Mouse (Mus musculus) CH12.LX (cell line): ENCODE data around the gene Riox1. TPM values are rescaled to one million over a fixed set of nuclear protein-coding genes. Genes with fewer than 3 reads are reported as not detected.
A peak's percentile ranks its signal among the peaks of the same experiment; 100 is the strongest.

Experiments
- DNase-seq: peaks from one replicate; pipeline ENCODE4 v3.0.0-alpha.2; 2013; ENCODE audit errors: extremely low read depth
- H3K27ac ChIP-seq: 2 replicates; pipeline ENCODE4 v1.5.1; 2012; ENCODE audit warnings: low read depth, mild to moderate bottlenecking, control low read depth, moderate library complexity; ENCODE audit not compliant: insufficient read depth
- H3K27me3 ChIP-seq: replicated peaks from 2 replicates; pipeline ENCODE3; 2012; ENCODE audit warnings: inconsistent platforms
- H3K36me3 ChIP-seq, 2 experiments: replicated peaks in 1 of 2; 2 replicates each; pipeline versions ENCODE3 to v1.6.1; 2012; ENCODE audit warnings: inconsistent platforms in 1 of 2, low read length in 1 of 2, mild to moderate bottlenecking in 1 of 2, mixed read lengths in 1 of 2, moderate library complexity in 1 of 2; ENCODE audit not compliant: control insufficient read depth in 1 of 2, insufficient read depth in 1 of 2
- H3K4me1 ChIP-seq, 2 experiments: 2 replicates each; pipeline ENCODE4 v1.6.1; 2012; ENCODE audit warnings: inconsistent platforms in 1 of 2, moderate library complexity in 1 of 2; ENCODE audit not compliant: insufficient read depth in 2 of 2, control insufficient read depth in 1 of 2
- H3K4me2 ChIP-seq: 2 replicates; pipeline ENCODE4 v1.6.1; 2012; ENCODE audit warnings: low read depth, mild to moderate bottlenecking, control low read depth; ENCODE audit not compliant: poor library complexity, insufficient read depth, severe bottlenecking
- H3K4me3 ChIP-seq, 3 experiments: fragments of 150-350 bp in 1 of 3; sonication (generic) in 1 of 3; replicated peaks in 1 of 3; 2 replicates each; pipeline versions ENCODE3 to v1.5.1; 2011 to 2012; ENCODE audit warnings: low read depth in 2 of 3, low read length in 2 of 3, mild to moderate bottlenecking in 2 of 3, moderate library complexity in 2 of 3, control low read depth in 1 of 3, improper control_type of control experiment in 1 of 3, inconsistent platforms in 1 of 3, mixed read lengths in 1 of 3; ENCODE audit not compliant: poor library complexity in 1 of 3
- H3K79me2 ChIP-seq: replicated peaks from 2 replicates; pipeline ENCODE4 v1.6.1; 2012; ENCODE audit warnings: mild to moderate bottlenecking, moderate library complexity; ENCODE audit not compliant: control insufficient read depth, poor library complexity, insufficient read depth, severe bottlenecking; ENCODE audit errors: extremely low read depth
- H3K9ac ChIP-seq: 2 replicates; pipeline ENCODE4 v1.6.1; 2012; ENCODE audit warnings: low read depth, mild to moderate bottlenecking, control low read depth, moderate library complexity; ENCODE audit not compliant: insufficient read depth
- H3K9me3 ChIP-seq: replicated peaks from 2 replicates; pipeline ENCODE3; 2012; ENCODE audit warnings: low read length, inconsistent platforms, mixed read lengths
- CHD2 ChIP-seq: IDR thresholded peaks from 2 replicates; pipeline ENCODE4 v1.6.1; 2011; ENCODE audit warnings: low read length, improper control_type of control experiment
- CTCF ChIP-seq, 2 experiments: IDR thresholded peaks in 1 of 2; conservative IDR thresholded peaks in 1 of 2; 2 replicates each; pipeline ENCODE4 v1.5.1; 2011 to 2012; ENCODE audit warnings: low read depth in 2 of 2, low read length in 2 of 2, improper control_type of control experiment in 1 of 2, inconsistent platforms in 1 of 2, mild to moderate bottlenecking in 1 of 2, moderate library complexity in 1 of 2
- ETS1 ChIP-seq: conservative IDR thresholded peaks from 2 replicates; pipeline ENCODE4 v1.6.1; 2012; ENCODE audit warnings: low read depth, mild to moderate bottlenecking, inconsistent platforms, low read length, improper control_type of control experiment, moderate library complexity
- GABPA ChIP-seq: IDR thresholded peaks from 2 replicates; pipeline ENCODE4 v1.6.1; 2012; ENCODE audit warnings: low read depth, low read length, improper control_type of control experiment, inconsistent platforms; ENCODE audit not compliant: insufficient replicate concordance
- IRF4 ChIP-seq: IDR thresholded peaks from 2 replicates; pipeline ENCODE4 v1.6.1; 2014; ENCODE audit warnings: low read depth, mild to moderate bottlenecking, inconsistent platforms, low read length, improper control_type of control experiment
- JUN ChIP-seq: IDR thresholded peaks from 2 replicates; pipeline ENCODE4 v1.6.1; 2011; ENCODE audit warnings: low read depth, mild to moderate bottlenecking, low read length, improper control_type of control experiment, moderate library complexity; ENCODE audit not compliant: insufficient read depth
- KAT2A ChIP-seq: IDR thresholded peaks from 2 replicates; pipeline ENCODE4 v1.6.1; 2012; ENCODE audit warnings: low read length, improper control_type of control experiment, inconsistent platforms; ENCODE audit not compliant: insufficient replicate concordance
- MXI1 ChIP-seq: IDR thresholded peaks from 2 replicates; pipeline ENCODE4 v1.6.1; 2011; ENCODE audit warnings: mild to moderate bottlenecking, low read depth, low read length, improper control_type of control experiment
- MYC ChIP-seq: IDR thresholded peaks from 2 replicates; pipeline ENCODE4 v1.6.1; 2011; ENCODE audit warnings: low read depth, mild to moderate bottlenecking, improper control_type of control experiment, low read length
- NRF1 ChIP-seq: IDR thresholded peaks from 2 replicates; pipeline ENCODE4 v1.6.1; 2014; ENCODE audit warnings: low read depth, mild to moderate bottlenecking, inconsistent platforms, low read length, improper control_type of control experiment, moderate library complexity
- POLR2A ChIP-seq: IDR thresholded peaks from 2 replicates; pipeline ENCODE4 v1.6.1; 2011; ENCODE audit warnings: low read depth, mild to moderate bottlenecking, improper control_type of control experiment, low read length
- POLR2AphosphoS2 ChIP-seq: IDR thresholded peaks from 2 replicates; pipeline ENCODE4 v1.6.1; 2011; ENCODE audit warnings: low read depth, low read length, improper control_type of control experiment
- SIN3A ChIP-seq: IDR thresholded peaks from 2 replicates; pipeline ENCODE4 v1.6.1; 2012; ENCODE audit warnings: low read length, improper control_type of control experiment, inconsistent platforms
- SMC3 ChIP-seq: IDR thresholded peaks from 2 replicates; pipeline ENCODE4 v1.6.1; 2011; ENCODE audit warnings: low read depth, low read length, improper control_type of control experiment
- TBP ChIP-seq: conservative IDR thresholded peaks from 2 replicates; pipeline ENCODE4 v1.6.1; 2011; ENCODE audit warnings: low read depth, low read length, improper control_type of control experiment
- UBTF ChIP-seq: IDR thresholded peaks from 2 replicates; pipeline ENCODE4 v1.6.1; 2012; ENCODE audit warnings: low read depth, mild to moderate bottlenecking, inconsistent platforms, low read length, improper control_type of control experiment, moderate library complexity
- USF1 ChIP-seq: IDR thresholded peaks from 2 replicates; pipeline ENCODE4 v1.6.1; 2014; ENCODE audit warnings: low read depth, mild to moderate bottlenecking, inconsistent platforms, low read length, improper control_type of control experiment
- ZC3H11A ChIP-seq: IDR thresholded peaks from 2 replicates; pipeline ENCODE4 v1.6.1; 2012; ENCODE audit warnings: low read depth, mild to moderate bottlenecking, inconsistent platforms, low read length, improper control_type of control experiment
- ZKSCAN1 ChIP-seq: IDR thresholded peaks from 2 replicates; pipeline ENCODE4 v1.6.1; 2012; ENCODE audit warnings: low read depth, inconsistent platforms, low read length, improper control_type of control experiment, borderline replicate concordance
- ZMIZ1 ChIP-seq: IDR thresholded peaks from 2 replicates; pipeline ENCODE4 v1.6.1; 2012; ENCODE audit warnings: low read depth, mild to moderate bottlenecking, inconsistent platforms, low read length, improper control_type of control experiment
- dilution Hi-C: fragments of 300-500 bp; cut with MboI; formaldehyde crosslinking; loops from 2 replicates; pipeline ENCODE4 v1.14.3; 2020; ENCODE audit warnings: low sequenced_read_pairs; ENCODE audit not compliant: extremely low pct_unique_long_range_greater_than_20kb, extremely low pct_ligation_motif_present
- in situ Hi-C: fragments of 300-500 bp; cut with MboI; formaldehyde crosslinking; loops from 3 replicates; pipeline ENCODE4 v1.14.3; 2019; ENCODE audit warnings: low sequenced_read_pairs, low pct_ligation_motif_present, low pct_unique_long_range_greater_than_20kb, mixed read lengths
- polyA plus RNA-seq: library from polyadenylated mRNA; unstranded; fragments of >175 nt; gene quantifications from 2 replicates; pipeline ENCODE4 v1.2.1, GENCODE M21; 2012; ENCODE audit warnings: low read depth; ENCODE audit not compliant: insufficient read length
- total RNA-seq, 2 experiments: library from RNA; depleted of rRNA; stranded (reverse); fragments of 300-350 nt in 1 of 2; fragments of >200 nt in 1 of 2; gene quantifications; 2 replicates each; pipeline ENCODE4 v1.2.3; 2012 to 2014

Gene Riox1
- total and polyA plus RNA-seq, 3 experiments = 29.5 to 34.3 (median 31.9) TPM

DNA sequence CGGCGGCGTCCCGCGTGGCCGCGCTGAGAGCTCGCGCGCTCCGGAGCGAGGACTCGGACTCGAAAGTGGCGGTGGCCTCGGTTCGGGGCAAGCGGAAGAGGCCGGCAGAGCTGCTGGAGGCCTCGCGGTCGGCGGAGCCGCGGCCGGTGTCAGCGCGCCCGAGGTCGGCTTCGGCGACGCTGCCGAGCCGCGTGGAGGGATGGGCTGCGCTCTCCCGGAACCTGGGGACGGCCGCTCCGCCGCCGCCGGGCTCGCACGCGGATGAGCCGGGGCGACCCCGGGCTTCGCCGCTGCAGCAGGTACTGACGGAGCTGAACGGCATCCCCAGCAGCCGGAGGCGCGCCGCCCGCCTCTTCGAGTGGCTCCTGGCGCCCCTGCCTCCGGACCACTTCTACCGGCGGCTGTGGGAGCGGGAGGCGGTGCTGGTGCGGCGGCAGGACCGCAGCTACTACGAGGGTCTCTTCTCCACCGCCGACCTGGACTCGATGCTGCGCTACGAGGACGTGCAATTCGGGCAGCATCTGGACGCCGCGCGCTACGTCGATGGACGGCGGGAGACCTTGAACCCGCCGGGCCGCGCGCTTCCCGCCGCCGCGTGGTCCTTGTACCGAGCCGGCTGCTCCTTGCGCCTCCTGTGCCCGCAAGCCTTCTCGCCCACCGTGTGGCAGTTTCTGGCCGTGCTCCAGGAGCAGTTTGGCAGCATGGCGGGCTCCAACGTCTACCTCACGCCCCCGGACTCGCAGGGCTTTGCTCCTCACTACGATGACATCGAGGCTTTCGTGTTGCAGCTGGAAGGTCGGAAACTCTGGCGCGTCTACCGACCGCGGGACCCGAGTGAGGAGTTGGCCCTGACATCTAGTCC, 663 bp downstream of the Riox1 start:
- Histone ChIP-seq H3K79me2 (peaks cover 37% of the 10 kb centered on the region), H3K4me3 (peak overlapping the region; percentile 72 to 90 (median 82)), H3K36me3 (peaks cover 0 to 31% of the 10 kb centered on the region in 2 experiments), H3K4me2 (peak overlapping the region; percentile 79), H3K27me3 (no peaks in the 10 kb centered on the region), H3K9me3 (peaks cover 3% of the 10 kb centered on the region), H3K4me1 (peaks cover 7 to 37% of the 10 kb centered on the region in 2 experiments), H3K9ac (peak overlapping the region; percentile 80), H3K27ac (peak overlapping the region; percentile 59)
- DNase-seq = peak; percentile 48
- no peak for TF ChIP-seq USF1
- 0 out of 2 replicates have a peak, but pooled peaks have one; percentile 21 for TF ChIP-seq MYC
- peak; percentile 62 for TF ChIP-seq UBTF
- TF ChIP-seq POLR2AphosphoS2 = 0 out of 2 replicates have a peak, but pooled peaks have one; percentile 0
- TF ChIP-seq MXI1 = peak; percentile 63
- dilution Hi-C loops = no loop called here
- in situ Hi-C loops = loop anchor here (25.0 kb wide), 2 partner anchors 111 to 311 kb away; partner anchors contain the start of genes Acot3 and Acot5

DNA sequence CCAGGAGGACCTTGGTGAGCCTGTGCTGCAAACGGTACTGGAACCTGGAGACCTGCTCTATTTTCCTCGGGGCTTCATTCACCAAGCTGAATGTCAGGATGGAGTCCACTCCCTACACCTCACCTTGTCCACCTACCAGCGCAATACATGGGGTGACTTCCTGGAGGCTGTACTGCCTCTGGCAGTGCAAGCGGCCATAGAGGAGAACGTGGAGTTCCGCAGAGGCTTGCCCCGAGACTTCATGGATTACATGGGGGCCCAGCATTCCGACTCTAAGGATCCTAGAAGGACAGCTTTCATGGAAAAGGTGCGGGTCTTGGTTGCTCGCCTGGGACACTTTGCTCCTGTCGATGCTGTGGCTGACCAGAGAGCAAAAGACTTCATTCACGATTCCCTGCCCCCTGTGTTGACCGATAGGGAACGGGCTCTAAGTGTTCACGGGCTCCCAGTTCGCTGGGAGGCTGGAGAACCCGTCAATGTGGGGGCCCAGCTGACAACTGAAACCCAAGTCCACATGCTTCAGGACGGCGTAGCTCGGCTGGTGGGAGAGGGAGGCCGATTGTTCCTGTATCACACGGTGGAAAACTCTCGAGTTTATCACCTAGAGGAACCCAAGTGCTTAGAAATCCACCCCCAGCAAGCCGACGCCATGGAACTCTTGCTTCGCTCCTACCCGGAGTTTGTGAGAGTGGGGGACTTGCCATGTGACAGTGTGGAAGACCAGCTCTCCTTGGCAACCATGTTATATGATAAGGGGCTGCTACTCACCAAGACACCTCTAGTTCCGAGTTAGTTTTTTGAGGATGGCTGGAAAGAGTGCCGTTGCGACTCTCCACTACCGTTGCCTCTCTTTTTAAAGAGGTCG, 1.5 kb downstream of the Riox1 start:
- Histone ChIP-seq H3K4me1 (peaks cover 7 to 37% of the 10 kb centered on the region in 2 experiments), H3K79me2 (peaks cover 37% of the 10 kb centered on the region), H3K4me2 (peak overlapping the region; percentile 79), H3K27ac (no peak overlapping the region), H3K4me3 (peak overlapping the region; percentile 72 to 90 (median 82)), H3K9ac (peak overlapping the region; percentile 80; the same call in 1 of the 2 replicates), H3K27me3 (no peaks in the 10 kb centered on the region), H3K9me3 (no peaks in the 10 kb centered on the region), H3K36me3 (peaks cover 0 to 36% of the 10 kb centered on the region in 2 experiments)
- DNase-seq = no peak
- dilution Hi-C loops (no loop called here), in situ Hi-C loops (loop anchor here (25.0 kb wide), 2 partner anchors 110 to 310 kb away; partner anchors contain the start of genes Acot3 and Acot5)
- TF ChIP-seq MXI1 = no peak
- no peak for TF ChIP-seq ETS1
- TF ChIP-seq POLR2A = no peak
- no peak for TF ChIP-seq ZC3H11A

DNA sequence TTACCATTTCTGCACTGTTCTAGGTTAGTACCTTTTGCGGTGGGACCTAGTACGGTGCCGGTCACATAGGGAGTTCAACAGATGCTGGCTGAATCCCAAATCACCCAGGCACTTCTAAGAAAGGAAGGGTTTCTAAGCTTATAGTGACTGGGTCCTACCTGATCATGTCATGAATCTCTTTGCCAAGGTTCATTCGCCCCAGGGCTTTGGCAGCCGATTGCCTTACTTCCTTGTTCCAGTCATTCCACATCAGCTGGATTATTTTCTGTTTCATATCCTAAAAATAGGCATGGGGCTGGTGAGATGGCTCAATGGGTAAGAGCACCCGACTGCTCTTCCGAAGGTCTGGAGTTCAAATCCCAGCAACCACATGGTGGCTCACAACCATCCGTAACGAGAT, 7.9 kb downstream of the Riox1 start:
- Histone ChIP-seq H3K9ac (no peak overlapping the region), H3K4me2 (no peak overlapping the region), H3K27ac (no peak overlapping the region), H3K79me2 (peaks cover 10% of the 10 kb centered on the region), H3K4me3 (no peak overlapping the region), H3K36me3 (peaks cover 0 to 34% of the 10 kb centered on the region in 2 experiments), H3K27me3 (no peaks in the 10 kb centered on the region), H3K4me1 (peaks cover 4 to 15% of the 10 kb centered on the region in 2 experiments; a peak in 3 of 4 replicates), H3K9me3 (no peaks in the 10 kb centered on the region)
- in situ Hi-C loops (loop anchor here (25.0 kb wide), 2 partner anchors 104 to 304 kb away; partner anchors contain the start of genes Acot3 and Acot5), dilution Hi-C loops (no loop called here)
- DNase-seq = no peak
- TF ChIP-seq POLR2A (no peak), CTCF (conservative IDR thresholded peaks at IDR 0.05 in 1 of 2, IDR thresholded peaks at IDR 0.05 in 1 of 2; ENCODE audit: low read depth in 2 of 2, low read length in 2 of 2) (no peak), TBP (no peak), USF1 (no peak), GABPA (no peak), NRF1 (no peak), SMC3 (no peak), ETS1 (no peak), CHD2 (no peak), ZKSCAN1 (no peak), ZMIZ1 (no peak), SIN3A (no peak), IRF4 (no peak), KAT2A (no peak), JUN (no peak)
